ENCODE assay signal across 8 mouse cellular contexts in the genomic region with DNA sequence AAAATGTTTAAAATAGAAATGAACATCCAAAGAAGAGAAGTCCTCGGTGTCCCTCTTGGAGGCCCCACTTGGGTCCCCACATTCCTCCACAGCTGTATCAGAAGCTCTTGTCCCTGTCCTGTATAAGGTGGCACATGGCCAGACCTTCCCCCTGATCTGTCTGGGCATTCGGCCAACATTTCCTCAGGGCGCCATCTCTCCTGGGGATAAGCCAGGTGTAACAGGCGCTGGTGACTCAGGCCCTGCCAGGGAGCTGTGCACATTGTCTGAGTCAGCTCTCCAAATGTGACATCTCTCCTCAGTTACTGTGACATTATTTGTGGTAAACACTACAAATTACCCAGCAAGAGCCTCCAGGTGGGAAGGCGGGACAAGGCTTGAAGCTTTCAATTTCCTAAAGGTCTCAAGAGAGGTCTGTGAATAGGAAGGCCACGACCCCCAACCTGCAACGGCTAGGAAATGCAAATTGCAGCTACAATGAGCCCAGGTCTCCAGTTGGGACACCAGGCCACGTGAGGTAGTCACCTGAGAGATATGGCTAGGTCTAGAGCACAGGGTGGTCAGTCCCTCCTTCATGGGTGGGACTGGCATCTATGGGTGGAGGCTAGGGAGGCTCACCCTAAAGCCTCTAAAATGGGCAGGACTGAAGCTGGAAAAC. TPM values are rescaled to one million over a fixed set of nuclear protein-coding genes. Genes with fewer than 3 reads are reported as not detected.
DNase-seq lines count a peak whose midpoint lies in the region; ATAC-seq lines count a peak whose summit lies in the region.
"Had no signal": no experiment of that assay in that cellular context is flagged by ENCODE, and none has a peak within 500 bp of the region (broad histone marks: within the 10 kb centered on the region; RNA-seq: fewer than 3 reads in every experiment).

No protein-coding gene starts in this region.

- no peaks in the 10 kb centered on the region for H3K36me3 ChIP-seq in heart, embryonic 13.5 days
- no peaks in the 10 kb centered on the region for H3K36me3 ChIP-seq in lung, embryonic 16.5 days (ENCODE audit: control insufficient read depth, insufficient read depth, low read length)
- H3K36me3 ChIP-seq: midbrain, embryonic 12.5 days had no signal

- no peak overlapping the region for H3K9ac ChIP-seq in heart, embryonic 13.5 days
- H3K9ac ChIP-seq in lung, embryonic 16.5 days (ENCODE audit: low read length), result no peak overlapping the region
- H3K9ac ChIP-seq: midbrain, embryonic 12.5 days had no signal

- H3K4me2 ChIP-seq in heart, embryonic 13.5 days, result no peak overlapping the region
- H3K4me2 ChIP-seq in lung, embryonic 16.5 days (ENCODE audit: low read depth, low read length), result no peak overlapping the region
- H3K4me2 ChIP-seq: midbrain, embryonic 12.5 days had no signal

- H3K9me3 ChIP-seq in heart, embryonic 13.5 days, result no peaks in the 10 kb centered on the region
- no peaks in the 10 kb centered on the region for H3K9me3 ChIP-seq in lung, embryonic 16.5 days (ENCODE audit: control insufficient read depth, low read length)
- H3K9me3 ChIP-seq: midbrain, embryonic 12.5 days had no signal

- DNase-seq in 416B (ENCODE audit: low read depth) (peak; percentile 62), ES-CJ7 (ENCODE audit: low read depth, low spot score) (peak; percentile 90)
- DNase-seq in cerebellum, adult 9-10 months, result peak; percentile 75
- DNase-seq in kidney, postnatal 4 days, result peak; percentile 66 to 78
- peak; percentile 77 for DNase-seq in testis, postnatal 10 days (ENCODE audit: low spot score)

- 31% methylated on average over 8 of the region's 8 CpGs for WGBS in heart, embryonic 13.5 days
- 39% methylated on average over 8 of the region's 8 CpGs for WGBS in lung, embryonic 16.5 days

- peak overlapping the region; percentile 91 for H3K27ac ChIP-seq in heart, embryonic 13.5 days (replicated peaks)
- H3K27ac ChIP-seq in lung, embryonic 16.5 days (ENCODE audit: low read length), result no peak overlapping the region
- H3K27ac ChIP-seq: midbrain, embryonic 12.5 days had no signal

- no peak overlapping the region for H3K4me3 ChIP-seq in heart, embryonic 13.5 days
- H3K4me3 ChIP-seq in lung, embryonic 16.5 days (ENCODE audit: low read length), result no peak overlapping the region
- H3K4me3 ChIP-seq: midbrain, embryonic 12.5 days had no signal

- ATAC-seq in heart, embryonic 13.5 days (ENCODE audit: extremely low read depth, insufficient number of reproducible peaks, low FRiP score, low TSS enrichment), result peak; percentile 47; the same call in 1 of the 2 replicates
- ATAC-seq in lung, embryonic 16.5 days (ENCODE audit: low read depth), result peak; percentile 28; the same call in 1 of the 2 replicates

- peaks cover 48% of the 10 kb centered on the region for H3K4me1 ChIP-seq in heart, embryonic 13.5 days
- 0 out of 2 replicates have a peak, but pooled peaks cover 2% of the 10 kb centered on the region for H3K4me1 ChIP-seq in lung, embryonic 16.5 days (replicated peaks; ENCODE audit: control insufficient read depth, insufficient read depth, low read length)

- no peaks in the 10 kb centered on the region for H3K27me3 ChIP-seq in heart, embryonic 13.5 days (replicated peaks)
- no peaks in the 10 kb centered on the region for H3K27me3 ChIP-seq in lung, embryonic 16.5 days (ENCODE audit: control insufficient read depth, insufficient read depth, low read depth, low read length)
- H3K27me3 ChIP-seq: midbrain, embryonic 12.5 days had no signal

RNA-seq across cellular contexts. Expression of gene Gm10282, which starts 5.9 kb away (rescaled TPM):
- 15.9 and 19.4 TPM in 2 replicates for polyA plus RNA-seq in heart, embryonic 13.5 days (2015; fragmentation: Nextera tagmentation; extraction: Ambion mirVana)
- polyA plus RNA-seq in lung, embryonic 16.5 days (2015; fragmentation: Nextera tagmentation; extraction: Ambion mirVana), result 33.3 and 34.5 TPM in 2 replicates

RNA-seq across cellular contexts. Expression of gene Klf2, which starts 7.9 kb away (rescaled TPM):
- 14.2 and 15.1 TPM in 2 replicates for polyA plus RNA-seq in heart, embryonic 13.5 days (2015; fragmentation: Nextera tagmentation; extraction: Ambion mirVana)
- 11.7 and 12.9 TPM in 2 replicates for polyA plus RNA-seq in lung, embryonic 16.5 days (2015; fragmentation: Nextera tagmentation; extraction: Ambion mirVana)
